Mouse (Mus musculus) macrophage (primary cell): Measurements from ENCODE around the gene Syt5. TPM values are rescaled to one million over a fixed set of nuclear protein-coding genes. Genes with fewer than 3 reads are reported as not detected.

Experiments used
- H3K27ac ChIP-seq: fragments of 350-480 bp; formaldehyde crosslinking; 2 replicates; pipeline ENCODE4 v1.9.0; 2021
- H3K36me3 ChIP-seq: fragments of 350-480 bp; formaldehyde crosslinking; 2 replicates; pipeline ENCODE4 v1.9.0; 2021; ENCODE audit errors: inconsistent target
- H3K4me3 ChIP-seq: fragments of 350-480 bp; formaldehyde crosslinking; 2 replicates; pipeline ENCODE4 v1.9.0; 2021; ENCODE audit errors: inconsistent target
- H3K79me2 ChIP-seq: fragments of 350-480 bp; formaldehyde crosslinking; 2 replicates; pipeline ENCODE4 v1.9.0; 2021; ENCODE audit errors: inconsistent target
- WGBS: methylation state at CpG from one replicate; pipeline ENCODE4 v1.1.7; 2026; ENCODE audit warnings: inconsistent platforms; ENCODE audit not compliant: missing documents; 5-methylcytosine and 5-hydroxymethylcytosine counted together
- polyA plus RNA-seq: library from polyadenylated mRNA; stranded (reverse); fragments of 250-400 nt; gene quantifications from 3 replicates; pipeline ENCODE4 v1.2.4, GENCODE M21; 2018; ENCODE audit warnings: inconsistent platforms

Syt5 gene
- polyA plus RNA-seq, 1 experiment from 2014 or later: not detected

- H3K36me3 ChIP-seq: peaks cover 21% of the 10 kb centered on the region; the same call in 1 of the 2 replicates
- WGBS: 93% methylated on average over 8 of the region's 9 CpGs
- peaks cover 81% of the 10 kb centered on the region for H3K79me2 ChIP-seq
- 0 out of 2 replicates have a peak overlapping the region, but pooled peaks have one; percentile 12 for H3K27ac ChIP-seq
- H3K4me3 ChIP-seq: no peak overlapping the region
These were observed 50.0 kb downstream of the Syt5 start for GRCm38 (mm10) chr7:4497271-4497903.

GRCm38 (mm10) chr7:4496468-4496867, 50.9 kb downstream of the Syt5 start:
- Histone ChIP-seq H3K79me2 (peaks cover 90% of the 10 kb centered on the region), H3K36me3 (peaks cover 21% of the 10 kb centered on the region; the same call in 1 of the 2 replicates), H3K4me3 (no peak overlapping the region), H3K27ac (no peak overlapping the region)
- WGBS: 87% methylated on average over 3 of the region's 3 CpGs

- Histone ChIP-seq H3K36me3 (peaks cover 35% of the 10 kb centered on the region), H3K4me3 (no peak overlapping the region), H3K79me2 (peaks cover 94% of the 10 kb centered on the region), H3K27ac (peak overlapping the region; percentile 67)
- 0% methylated on average over 1 of the region's 1 CpGs for WGBS
These were observed 53.4 kb downstream of the Syt5 start for GRCm38 (mm10) chr7:4493991-4494390.

- H3K4me3 ChIP-seq: no peak overlapping the region
- H3K79me2 ChIP-seq: peaks cover 94% of the 10 kb centered on the region
- H3K36me3 ChIP-seq: peaks cover 49% of the 10 kb centered on the region
- H3K27ac ChIP-seq: peak overlapping the region; percentile 67
- 24% methylated on average over 13 of the region's 13 CpGs for WGBS
These were observed 54.8 kb downstream of the Syt5 start for GRCm38 (mm10) chr7:4492284-4493224.

GRCm38 (mm10) chr7:4491308-4491707, 56.0 kb downstream of the Syt5 start:
- Histone ChIP-seq H3K27ac (peak overlapping the region; percentile 67), H3K36me3 (peaks cover 51% of the 10 kb centered on the region)

More at GRCm38 (mm10) chr7:4491308-4491707, 56.0 kb downstream of the Syt5 start:
- H3K4me3 ChIP-seq: no peak overlapping the region
- 37% methylated on average over 6 of the region's 6 CpGs for WGBS
- H3K79me2 ChIP-seq: peaks cover 94% of the 10 kb centered on the region

Other genes starting within 250 kb of the Syt5 start
- gene Ncr1, start 209.8 kb downstream of the Syt5 start, polyA plus RNA-seq: 0.26 TPM in 1 of 3 replicates, not detected in the others
- gene Gp6, start 149.8 kb downstream of the Syt5 start, polyA plus RNA-seq: 0.06 to 0.14 TPM in 2 of 3 replicates, not detected in the other
- 6.4 to 17.7 TPM (median 7.5 TPM) in 3 replicates for gene Rdh13, start 101.9 kb downstream of the Syt5 start, polyA plus RNA-seq
- gene Eps8l1, start 86.9 kb downstream of the Syt5 start, polyA plus RNA-seq: 0.30 to 3.9 TPM (median 3.1 TPM) in 3 replicates
- 102 to 126 TPM (median 108 TPM) in 3 replicates for gene Ppp1r12c, start 45.9 kb downstream of the Syt5 start, polyA plus RNA-seq
- 2.4 to 3.6 TPM (median 3.2 TPM) in 3 replicates for gene Tnnt1, start 31.2 kb downstream of the Syt5 start, polyA plus RNA-seq
- gene Tnni3, start 23.3 kb downstream of the Syt5 start, polyA plus RNA-seq: 0.57 to 2.9 TPM (median 2.8 TPM) in 3 replicates
- 2.2 to 5.6 TPM (median 2.3 TPM) in 3 replicates for gene Dnaaf3, start 15.1 kb downstream of the Syt5 start, polyA plus RNA-seq
- gene Ptprh, start 56.5 kb upstream of the Syt5 start, polyA plus RNA-seq: not detected in 3 replicates
- 1.4 to 2.3 TPM (median 2.1 TPM) in 3 replicates for gene Tmem86b, start 83.9 kb upstream of the Syt5 start, polyA plus RNA-seq
- gene Ppp6r1, start 111.5 kb upstream of the Syt5 start, polyA plus RNA-seq: 68.2 to 77.4 TPM (median 74.2 TPM) in 3 replicates
- 13.6 to 44.2 TPM (median 27.9 TPM) in 3 replicates for gene Hspbp1, start 137.5 kb upstream of the Syt5 start, polyA plus RNA-seq
- gene Brsk1, start 143.1 kb upstream of the Syt5 start, polyA plus RNA-seq: 0.07 TPM in 1 of 3 replicates, not detected in the others
- gene Tmem150b, start 177.7 kb upstream of the Syt5 start, polyA plus RNA-seq: 1.2 to 4.1 TPM (median 2.5 TPM) in 3 replicates
- gene Kmt5c, start 192.6 kb upstream of the Syt5 start, polyA plus RNA-seq: 13.0 to 41.3 TPM (median 19.4 TPM) in 3 replicates
- 1.3 TPM in 1 of 3 replicates, not detected in the others for gene Cox6b2, start 205.6 kb upstream of the Syt5 start, polyA plus RNA-seq
- gene Fam71e2, start 223.8 kb upstream of the Syt5 start, polyA plus RNA-seq: not detected in 3 replicates
- not detected in 3 replicates for gene Il11, start 235.3 kb upstream of the Syt5 start, polyA plus RNA-seq
- gene Tmem190, start 235.4 kb upstream of the Syt5 start, polyA plus RNA-seq: not detected in 3 replicates
- gene Tmem238, start 242.1 kb upstream of the Syt5 start, polyA plus RNA-seq: 0.67 to 1.6 TPM (median 0.70 TPM) in 3 replicates
- 395 to 534 TPM (median 483 TPM) in 3 replicates for gene Rpl28, start 245.3 kb upstream of the Syt5 start, polyA plus RNA-seq